Mouse (Mus musculus): ENCODE measurements around the gene Camk1d. TPM values are rescaled to one million over a fixed set of nuclear protein-coding genes. Genes with fewer than 3 reads are reported as not detected.

Camk1d gene
- total and polyA plus RNA-seq, 2 experiments, result 17.0 to 47.7 TPM

DNA sequence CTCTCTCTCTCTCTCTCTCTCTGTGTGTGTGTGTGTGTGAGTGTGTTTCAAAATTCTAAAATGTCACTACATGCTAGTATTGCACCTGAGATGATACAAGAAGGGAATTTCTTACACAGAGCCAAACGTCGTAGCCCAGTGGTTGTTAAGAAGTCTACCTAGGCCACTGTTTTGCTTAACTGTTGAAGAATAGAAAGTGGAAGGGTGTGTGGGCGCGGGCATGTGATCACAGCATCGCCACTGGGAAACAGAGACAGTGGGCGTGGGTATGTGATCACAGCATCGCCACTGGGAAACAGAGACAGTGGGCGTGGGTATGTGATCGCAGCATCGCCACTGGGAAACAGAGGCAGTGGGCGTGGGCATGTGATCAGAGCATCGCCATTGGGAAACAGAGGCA lies 312.3 kb downstream of the Camk1d start:
- DNase-seq (ENCODE audit: extremely low read depth, low read depth, low spot score), result no peak
- no peaks in the 10 kb centered on the region for H3K36me3 ChIP-seq (ENCODE audit: control insufficient read depth, insufficient read depth, low read length)
- H3K9ac ChIP-seq (ENCODE audit: low read depth, low read length), result no peak overlapping the region
- no peak overlapping the region for H3K4me3 ChIP-seq (ENCODE audit: insufficient read depth, low read depth, low read length)
- H3K79me2 ChIP-seq (ENCODE audit: control insufficient read depth, insufficient read depth, low read length), result peaks cover 6% of the 10 kb centered on the region; the same call in 1 of the 2 replicates
- TF ChIP-seq POLR2A (IDR thresholded peaks at IDR 0.05; ENCODE audit: extremely low read depth, insufficient read depth, low read length) (no peak), CTCF (IDR thresholded peaks at IDR 0.05; ENCODE audit: low read depth, low read length) (no peak)
- no peak overlapping the region for H3K27ac ChIP-seq (replicated peaks; ENCODE audit: insufficient read depth, low read depth, low read length)
- no peaks in the 10 kb centered on the region for H3K27me3 ChIP-seq (ENCODE audit: control insufficient read depth, insufficient read depth, low read length)
- 92% methylated on average over 12 of the region's 12 CpGs for WGBS
- H3K4me1 ChIP-seq (ENCODE audit: control insufficient read depth, insufficient read depth, low read length), result peaks cover 6% of the 10 kb centered on the region; the same call in 1 of the 2 replicates

GRCm38 (mm10) chr2:5398505-5398904 lies 315.8 kb downstream of the Camk1d start:
- 0 out of 2 replicates have a peak, but pooled peaks cover 3% of the 10 kb centered on the region for H3K4me1 ChIP-seq (ENCODE audit: control insufficient read depth, insufficient read depth, low read length)
- no peaks in the 10 kb centered on the region for H3K27me3 ChIP-seq (ENCODE audit: control insufficient read depth, insufficient read depth, low read length)
- H3K27ac ChIP-seq (replicated peaks; ENCODE audit: insufficient read depth, low read depth, low read length), result no peak overlapping the region
- peaks cover 12% of the 10 kb centered on the region; the same call in 1 of the 2 replicates for H3K79me2 ChIP-seq (ENCODE audit: control insufficient read depth, insufficient read depth, low read length)
- WGBS, result 92% methylated on average over 9 of the region's 9 CpGs
- no peak for DNase-seq (ENCODE audit: extremely low read depth, low read depth, low spot score)
- no peak for TF ChIP-seq CTCF (IDR thresholded peaks at IDR 0.05; ENCODE audit: low read depth, low read length)
- no peak for TF ChIP-seq POLR2A (IDR thresholded peaks at IDR 0.05; ENCODE audit: extremely low read depth, insufficient read depth, low read length)
- no peak overlapping the region for H3K4me3 ChIP-seq (ENCODE audit: insufficient read depth, low read depth, low read length)
- no peak overlapping the region for H3K9ac ChIP-seq (ENCODE audit: low read depth, low read length)
- no peaks in the 10 kb centered on the region; the same call in 1 of the 2 replicates for H3K36me3 ChIP-seq (ENCODE audit: control insufficient read depth, insufficient read depth, low read length)

GRCm38 (mm10) chr2:5398043-5398442 lies 316.3 kb downstream of the Camk1d start:
- TF ChIP-seq POLR2A (IDR thresholded peaks at IDR 0.05; ENCODE audit: extremely low read depth, insufficient read depth, low read length), result no peak
- no peak for TF ChIP-seq CTCF (IDR thresholded peaks at IDR 0.05; ENCODE audit: low read depth, low read length)
- H3K9ac ChIP-seq (ENCODE audit: low read depth, low read length), result no peak overlapping the region
- 83% methylated on average over 6 of the region's 6 CpGs for WGBS
- H3K27ac ChIP-seq (replicated peaks; ENCODE audit: insufficient read depth, low read depth, low read length), result no peak overlapping the region
- no peak overlapping the region for H3K4me3 ChIP-seq (ENCODE audit: insufficient read depth, low read depth, low read length)
- no peaks in the 10 kb centered on the region for H3K4me1 ChIP-seq (ENCODE audit: control insufficient read depth, insufficient read depth, low read length)
- no peaks in the 10 kb centered on the region for H3K27me3 ChIP-seq (ENCODE audit: control insufficient read depth, insufficient read depth, low read length)
- DNase-seq (ENCODE audit: extremely low read depth, low read depth, low spot score), result no peak
- peaks cover 12% of the 10 kb centered on the region; the same call in 1 of the 2 replicates for H3K79me2 ChIP-seq (ENCODE audit: control insufficient read depth, insufficient read depth, low read length)
- H3K36me3 ChIP-seq (ENCODE audit: control insufficient read depth, insufficient read depth, low read length), result no peaks in the 10 kb centered on the region; the same call in 1 of the 2 replicates

GRCm38 (mm10) chr2:5397468-5397867 lies 316.8 kb downstream of the Camk1d start:
- Histone ChIP-seq H3K79me2 (ENCODE audit: control insufficient read depth, insufficient read depth, low read length) (peaks cover 12% of the 10 kb centered on the region; the same call in 1 of the 2 replicates), H3K4me1 (ENCODE audit: control insufficient read depth, insufficient read depth, low read length) (no peaks in the 10 kb centered on the region), H3K27ac (replicated peaks; ENCODE audit: insufficient read depth, low read depth, low read length) (no peak overlapping the region), H3K27me3 (ENCODE audit: control insufficient read depth, insufficient read depth, low read length) (no peaks in the 10 kb centered on the region), H3K9ac (ENCODE audit: low read depth, low read length) (no peak overlapping the region), H3K36me3 (ENCODE audit: control insufficient read depth, insufficient read depth, low read length) (no peaks in the 10 kb centered on the region; the same call in 1 of the 2 replicates), H3K4me3 (ENCODE audit: insufficient read depth, low read depth, low read length) (no peak overlapping the region)
- 80% methylated on average over 3 of the region's 3 CpGs for WGBS
- TF ChIP-seq CTCF (IDR thresholded peaks at IDR 0.05; ENCODE audit: low read depth, low read length), result no peak
- no peak for DNase-seq (ENCODE audit: extremely low read depth, low read depth, low spot score)

GRCm38 (mm10) chr2:5396415-5396814 lies 317.9 kb downstream of the Camk1d start:
- H3K4me3 ChIP-seq (ENCODE audit: insufficient read depth, low read depth, low read length), result no peak overlapping the region
- H3K36me3 ChIP-seq (ENCODE audit: control insufficient read depth, insufficient read depth, low read length), result no peaks in the 10 kb centered on the region; the same call in 1 of the 2 replicates
- H3K79me2 ChIP-seq (ENCODE audit: control insufficient read depth, insufficient read depth, low read length), result peaks cover 12% of the 10 kb centered on the region; the same call in 1 of the 2 replicates
- TF ChIP-seq CTCF (IDR thresholded peaks at IDR 0.05; ENCODE audit: low read depth, low read length) (no peak), POLR2A (IDR thresholded peaks at IDR 0.05; ENCODE audit: extremely low read depth, insufficient read depth, low read length) (no peak)
- DNase-seq (ENCODE audit: extremely low read depth, low read depth, low spot score), result no peak
- H3K9ac ChIP-seq (ENCODE audit: low read depth, low read length), result no peak overlapping the region
- H3K27me3 ChIP-seq (ENCODE audit: control insufficient read depth, insufficient read depth, low read length), result no peaks in the 10 kb centered on the region
- H3K27ac ChIP-seq (replicated peaks; ENCODE audit: insufficient read depth, low read depth, low read length), result no peak overlapping the region
- WGBS, result 97% methylated on average over 1 of the region's 1 CpGs
- no peaks in the 10 kb centered on the region for H3K4me1 ChIP-seq (ENCODE audit: control insufficient read depth, insufficient read depth, low read length)

DNA sequence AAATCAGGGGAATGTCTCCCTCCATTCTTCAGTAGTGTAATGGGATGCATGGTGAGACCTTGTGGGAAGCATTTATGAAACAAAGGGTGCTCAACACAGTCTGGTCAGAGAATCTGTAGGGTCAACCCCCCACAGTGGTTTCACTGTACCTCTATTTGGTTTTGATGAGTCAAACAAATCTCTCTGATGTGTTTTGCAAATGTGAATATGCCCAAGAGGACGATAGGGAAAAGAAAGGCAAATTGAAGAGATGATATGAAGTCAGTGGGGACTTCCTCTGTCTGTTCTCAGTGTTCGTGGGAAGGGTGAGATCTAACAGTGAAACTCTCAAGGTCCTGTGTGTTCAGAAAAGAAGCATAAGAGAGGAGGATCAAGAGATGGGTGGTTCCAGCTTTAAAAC lies 318.4 kb downstream of the Camk1d start:
- Histone ChIP-seq H3K27me3 (ENCODE audit: control insufficient read depth, insufficient read depth, low read length) (no peaks in the 10 kb centered on the region), H3K36me3 (ENCODE audit: control insufficient read depth, insufficient read depth, low read length) (no peaks in the 10 kb centered on the region; the same call in 1 of the 2 replicates), H3K4me3 (ENCODE audit: insufficient read depth, low read depth, low read length) (no peak overlapping the region), H3K79me2 (ENCODE audit: control insufficient read depth, insufficient read depth, low read length) (peaks cover 12% of the 10 kb centered on the region; the same call in 1 of the 2 replicates), H3K9ac (ENCODE audit: low read depth, low read length) (no peak overlapping the region), H3K27ac (replicated peaks; ENCODE audit: insufficient read depth, low read depth, low read length) (no peak overlapping the region), H3K4me1 (ENCODE audit: control insufficient read depth, insufficient read depth, low read length) (no peaks in the 10 kb centered on the region)
- WGBS, result 76% methylated on average over 2 of the region's 2 CpGs
- TF ChIP-seq POLR2A (IDR thresholded peaks at IDR 0.05; ENCODE audit: extremely low read depth, insufficient read depth, low read length), result no peak
- no peak for DNase-seq (ENCODE audit: extremely low read depth, low read depth, low spot score)
